Mouse (Mus musculus): Measurements from ENCODE around the gene Alg12. TPM values are rescaled to one million over a fixed set of nuclear protein-coding genes. Genes with fewer than 3 reads are reported as not detected.
A peak's percentile ranks its signal among the peaks of the same experiment; 100 is the strongest.

The Alg12 gene
- polyA plus RNA-seq, 1 experiment from 2014 or later, result 9.8 TPM

- TF ChIP-seq CTCF (IDR thresholded peaks at IDR 0.05; ENCODE audit: low read depth), result no peak
- H3K4me1 ChIP-seq (replicated peaks; ENCODE audit: insufficient read depth, low read length), result peaks cover 42% of the 10 kb centered on the region
These were observed 45.9 kb upstream of the Alg12 start for GRCm38 (mm10) chr15:88865061-88865460.

GRCm38 (mm10) chr15:88864270-88865030 is 45.3 kb upstream of the Alg12 start:
- no peaks in the 10 kb centered on the region for H3K27me3 ChIP-seq (ENCODE audit: insufficient read depth, low read length)
- peak overlapping the region; percentile 91 for H3K4me2 ChIP-seq (ENCODE audit: low read length)
- H3K27ac ChIP-seq, result peak overlapping the region; percentile 96
- ATAC-seq (replicated peaks; ENCODE audit: low FRiP score, low read depth) (peak; percentile 4; the same call in 1 of the 2 replicates), DNase-seq (ENCODE audit: low spot score) (peak; percentile 16)
- H3K9me3 ChIP-seq (replicated peaks; ENCODE audit: low read length), result no peaks in the 10 kb centered on the region
- TF ChIP-seq CTCF (IDR thresholded peaks at IDR 0.05; ENCODE audit: low read depth), result peak; percentile 35; the same call in 1 of the 2 replicates
- H3K4me1 ChIP-seq (replicated peaks; ENCODE audit: insufficient read depth, low read length), result peaks cover 42% of the 10 kb centered on the region
- peaks cover 23% of the 10 kb centered on the region for H3K36me3 ChIP-seq (ENCODE audit: insufficient read depth, low read length)
- H3K4me3 ChIP-seq (replicated peaks; ENCODE audit: low read depth, low read length), result peak overlapping the region; percentile 83
- 21% methylated on average over 22 of the region's 22 CpGs for WGBS
- H3K9ac ChIP-seq (ENCODE audit: low read depth, low read length), result peak overlapping the region; percentile 89

More at GRCm38 (mm10) chr15:88865061-88865460, 45.9 kb upstream of the Alg12 start:
- Histone ChIP-seq H3K4me3 (replicated peaks; ENCODE audit: low read depth, low read length) (peak overlapping the region; percentile 83), H3K9me3 (replicated peaks; ENCODE audit: low read length) (no peaks in the 10 kb centered on the region), H3K27me3 (ENCODE audit: insufficient read depth, low read length) (no peaks in the 10 kb centered on the region), H3K4me2 (ENCODE audit: low read length) (peak overlapping the region; percentile 91), H3K9ac (ENCODE audit: low read depth, low read length) (peak overlapping the region; percentile 89; the same call in 1 of the 2 replicates), H3K27ac (peak overlapping the region; percentile 96), H3K36me3 (ENCODE audit: insufficient read depth, low read length) (peaks cover 23% of the 10 kb centered on the region)
- WGBS, result 55% methylated on average over 14 of the region's 14 CpGs
- DNase-seq (ENCODE audit: low spot score) (no peak), ATAC-seq (replicated peaks; ENCODE audit: low FRiP score, low read depth) (no peak)

GRCm38 (mm10) chr15:88863695-88864231 is 44.6 kb upstream of the Alg12 start:
- DNase-seq (ENCODE audit: low spot score), result peak; percentile 99

GRCm38 (mm10) chr15:88862881-88863694 is 44.0 kb upstream of the Alg12 start:
- H3K4me1 ChIP-seq (replicated peaks; ENCODE audit: insufficient read depth, low read length), result peaks cover 38% of the 10 kb centered on the region
- DNase-seq (ENCODE audit: low spot score), result peak; percentile 49
- H3K4me2 ChIP-seq (ENCODE audit: low read length), result peak overlapping the region; percentile 91
- peak overlapping the region; percentile 83 for H3K4me3 ChIP-seq (replicated peaks; ENCODE audit: low read depth, low read length)
- H3K27me3 ChIP-seq (ENCODE audit: insufficient read depth, low read length), result no peaks in the 10 kb centered on the region
- H3K27ac ChIP-seq, result peak overlapping the region; percentile 96
- peaks cover 23% of the 10 kb centered on the region for H3K36me3 ChIP-seq (ENCODE audit: insufficient read depth, low read length)
- no peaks in the 10 kb centered on the region for H3K9me3 ChIP-seq (replicated peaks; ENCODE audit: low read length)
- H3K9ac ChIP-seq (ENCODE audit: low read depth, low read length), result peak overlapping the region; percentile 89
- WGBS, result under 1% methylated on average over 91 of the region's 98 CpGs
- no peak; the same call in 1 of the 2 replicates for ATAC-seq (replicated peaks; ENCODE audit: low FRiP score, low read depth)
- peak; percentile 17; the same call in 1 of the 2 replicates for TF ChIP-seq CTCF (IDR thresholded peaks at IDR 0.05; ENCODE audit: low read depth)

More at GRCm38 (mm10) chr15:88863695-88864231, 44.6 kb upstream of the Alg12 start:
- peak overlapping the region; percentile 96 for H3K27ac ChIP-seq
- peak overlapping the region; percentile 83 for H3K4me3 ChIP-seq (replicated peaks; ENCODE audit: low read depth, low read length)
- peak overlapping the region; percentile 91 for H3K4me2 ChIP-seq (ENCODE audit: low read length)
- peaks cover 42% of the 10 kb centered on the region for H3K4me1 ChIP-seq (replicated peaks; ENCODE audit: insufficient read depth, low read length)
- H3K9me3 ChIP-seq (replicated peaks; ENCODE audit: low read length), result no peaks in the 10 kb centered on the region
- peak overlapping the region; percentile 89 for H3K9ac ChIP-seq (ENCODE audit: low read depth, low read length)
- H3K36me3 ChIP-seq (ENCODE audit: insufficient read depth, low read length), result peaks cover 23% of the 10 kb centered on the region
- peak; percentile 47 for ATAC-seq (replicated peaks; ENCODE audit: low FRiP score, low read depth)
- no peaks in the 10 kb centered on the region for H3K27me3 ChIP-seq (ENCODE audit: insufficient read depth, low read length)
- no peak; the same call in 1 of the 2 replicates for TF ChIP-seq CTCF (IDR thresholded peaks at IDR 0.05; ENCODE audit: low read depth)
- 2% methylated on average over 35 of the region's 39 CpGs for WGBS

GRCm38 (mm10) chr15:88861772-88862622 is 42.9 kb upstream of the Alg12 start, which contains the start of gene Pim3:
Pim3 (plus strand) TSS chr15:88862186.
- Histone ChIP-seq H3K9me3 (replicated peaks; ENCODE audit: low read length) (no peaks in the 10 kb centered on the region), H3K4me1 (replicated peaks; ENCODE audit: insufficient read depth, low read length) (peaks cover 29% of the 10 kb centered on the region), H3K4me2 (ENCODE audit: low read length) (peak within 1 kb of the TSS; percentile 91), H3K9ac (ENCODE audit: low read depth, low read length) (peak within 1 kb of the TSS; percentile 89), H3K4me3 (replicated peaks; ENCODE audit: low read depth, low read length) (peak within 1 kb of the TSS; percentile 83), H3K36me3 (ENCODE audit: insufficient read depth, low read length) (peaks cover 23% of the 10 kb centered on the region), H3K27ac (peak within 1 kb of the TSS; percentile 96), H3K27me3 (ENCODE audit: insufficient read depth, low read length) (no peaks in the 10 kb centered on the region)
- under 1% methylated on average over 94 of the region's 107 CpGs for WGBS
- ATAC-seq (replicated peaks; ENCODE audit: low FRiP score, low read depth) (peak; percentile 81), DNase-seq (ENCODE audit: low spot score) (peak; percentile 99)
- no peak for TF ChIP-seq CTCF (IDR thresholded peaks at IDR 0.05; ENCODE audit: low read depth)
